Mouse (Mus musculus) limb, embryonic 14.5 days (tissue): ENCODE data around the gene Fars2. TPM values are rescaled to one million over a fixed set of nuclear protein-coding genes. Genes with fewer than 3 reads are reported as not detected.

Experiments used
- ATAC-seq: fragments of 200-750 bp; cut with Nextera tagmentation; 2 replicates; pipeline ENCODE4 v1.8.0; 2017; ENCODE audit warnings: low read depth, moderate number of reproducible peaks, moderate TSS enrichment; ENCODE audit not compliant: low FRiP score
- DNase-seq: peaks from one replicate; pipeline ENCODE4 v3.0.0-alpha.2; 2015; ENCODE audit warnings: low spot score
- H3K27ac ChIP-seq: fragments of 300-500 bp; sonication (generic); replicated peaks from 2 replicates; pipeline ENCODE4 v1.5.1; 2014; ENCODE audit warnings: low read depth, mild to moderate bottlenecking, low read length, moderate library complexity, mixed read lengths
- H3K27me3 ChIP-seq: fragments of 300-500 bp; sonication (generic); 2 replicates; pipeline ENCODE4 v1.6.1; 2014; ENCODE audit warnings: low read length, mixed read lengths; ENCODE audit not compliant: control insufficient read depth, insufficient read depth
- H3K36me3 ChIP-seq: fragments of 300-500 bp; sonication (generic); 2 replicates; pipeline ENCODE4 v1.6.1; 2014; ENCODE audit warnings: mild to moderate bottlenecking, low read length, moderate library complexity, mixed read lengths; ENCODE audit not compliant: control insufficient read depth, insufficient read depth
- H3K4me1 ChIP-seq: fragments of 300-500 bp; sonication (generic); 2 replicates; pipeline ENCODE4 v1.6.1; 2014; ENCODE audit warnings: antibody characterized with exemption, low read length, mixed read lengths; ENCODE audit not compliant: control insufficient read depth, insufficient read depth
- H3K4me2 ChIP-seq: fragments of 300-500 bp; sonication (generic); replicated peaks from 2 replicates; pipeline ENCODE4 v1.6.1; 2014; ENCODE audit warnings: low read depth, mild to moderate bottlenecking, low read length, moderate library complexity; ENCODE audit not compliant: severe bottlenecking
- H3K4me3 ChIP-seq: fragments of 300-500 bp; sonication (generic); replicated peaks from 2 replicates; pipeline ENCODE4 v1.5.1; 2014; ENCODE audit warnings: low read length
- H3K9ac ChIP-seq: fragments of 300-500 bp; sonication (generic); 2 replicates; pipeline ENCODE4 v1.6.1; 2014; ENCODE audit warnings: mild to moderate bottlenecking, low read depth, low read length, moderate library complexity; ENCODE audit not compliant: severe bottlenecking
- H3K9me3 ChIP-seq: fragments of 300-500 bp; sonication (generic); 2 replicates; pipeline ENCODE4 v1.6.1; 2016; ENCODE audit warnings: low read length; ENCODE audit not compliant: control insufficient read depth
- POLR2A ChIP-seq: fragments of 200-500 bp; IDR thresholded peaks from 2 replicates; pipeline ENCODE4 v1.8.0; 2012; ENCODE audit warnings: inconsistent platforms, mild to moderate bottlenecking, moderate library complexity, borderline replicate concordance; ENCODE audit not compliant: insufficient read depth, insufficient read length; ENCODE audit errors: extremely low read depth
- WGBS: fragments of 180-500 bp; shearing (Covaris S2); extraction: QIAGEN DNeasy Blood & Tissue Kit; methylation state at CpG from one replicate; pipeline ENCODE4 v1.1.7; 2014; 5-methylcytosine and 5-hydroxymethylcytosine counted together
- polyA plus RNA-seq, 2 experiments: library from polyadenylated mRNA; depleted of rRNA in 1 of 2; stranded (reverse) in 1 of 2; unstranded in 1 of 2; fragments of >200 nt; fragmentation: Nextera tagmentation in 1 of 2; extraction: Ambion mirVana in 1 of 2; gene quantifications; 2 replicates each; pipeline versions ENCODE4 v1.2.1 to v1.2.3; 2012 to 2014

Gene Fars2
- polyA plus RNA-seq, 2 experiments, result 27.6 to 35.2 TPM

DNA sequence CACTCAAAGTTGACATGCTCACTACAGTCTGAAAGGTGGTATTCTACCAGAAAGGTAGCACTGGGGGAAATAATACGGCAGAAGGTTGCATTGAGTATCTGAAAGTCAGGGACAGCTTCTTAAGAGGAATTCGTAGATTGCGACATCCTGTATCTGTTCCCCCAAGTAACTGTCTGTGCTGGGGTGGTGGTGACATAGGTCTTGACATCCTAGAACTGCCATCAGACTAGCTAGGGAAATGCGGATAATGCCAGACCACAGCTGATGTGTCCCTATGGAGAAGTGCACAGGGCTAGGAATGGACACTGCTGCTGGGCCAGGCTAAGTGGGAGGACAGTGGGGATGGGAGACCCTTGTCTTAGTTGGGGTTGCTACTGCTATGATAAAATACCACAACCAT lies 8.7 kb upstream of the Fars2 start:
- ATAC-seq (no peak), DNase-seq (no peak)
- Histone ChIP-seq H3K36me3 (no peaks in the 10 kb centered on the region), H3K4me2 (no peak overlapping the region), H3K9me3 (no peaks in the 10 kb centered on the region), H3K9ac (no peak overlapping the region), H3K27ac (no peak overlapping the region), H3K27me3 (no peaks in the 10 kb centered on the region), H3K4me3 (no peak overlapping the region), H3K4me1 (no peaks in the 10 kb centered on the region)
- 100% methylated on average over 4 of the region's 4 CpGs for WGBS
- no peak for TF ChIP-seq POLR2A

DNA sequence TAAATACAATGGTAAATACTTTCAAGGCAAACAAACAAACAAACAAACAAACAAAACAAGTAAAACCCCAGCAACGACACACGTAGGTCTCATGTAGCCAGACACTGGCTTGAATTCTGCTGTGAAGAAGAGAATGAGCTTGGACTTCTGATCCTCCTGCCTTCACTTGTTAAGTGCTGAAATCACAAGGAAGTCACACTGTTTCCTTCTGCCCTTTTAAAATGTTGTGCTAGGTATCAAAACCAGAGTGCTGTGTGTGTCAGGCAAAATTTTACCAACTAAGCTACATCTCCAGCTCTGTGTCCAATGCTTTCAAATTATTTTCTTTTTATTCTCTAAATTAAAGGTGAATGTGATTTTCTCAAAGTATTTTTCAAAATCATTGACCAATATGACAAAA lies 5.9 kb upstream of the Fars2 start:
- Histone ChIP-seq H3K27me3 (no peaks in the 10 kb centered on the region), H3K4me3 (no peak overlapping the region), H3K36me3 (no peaks in the 10 kb centered on the region), H3K9me3 (no peaks in the 10 kb centered on the region), H3K9ac (no peak overlapping the region), H3K4me1 (peaks cover under 1% of the 10 kb centered on the region; the same call in 1 of the 2 replicates), H3K4me2 (no peak overlapping the region), H3K27ac (no peak overlapping the region)
- 95% methylated on average over 2 of the region's 2 CpGs for WGBS
- ATAC-seq (no peak), DNase-seq (no peak)
- TF ChIP-seq POLR2A, result no peak

DNA sequence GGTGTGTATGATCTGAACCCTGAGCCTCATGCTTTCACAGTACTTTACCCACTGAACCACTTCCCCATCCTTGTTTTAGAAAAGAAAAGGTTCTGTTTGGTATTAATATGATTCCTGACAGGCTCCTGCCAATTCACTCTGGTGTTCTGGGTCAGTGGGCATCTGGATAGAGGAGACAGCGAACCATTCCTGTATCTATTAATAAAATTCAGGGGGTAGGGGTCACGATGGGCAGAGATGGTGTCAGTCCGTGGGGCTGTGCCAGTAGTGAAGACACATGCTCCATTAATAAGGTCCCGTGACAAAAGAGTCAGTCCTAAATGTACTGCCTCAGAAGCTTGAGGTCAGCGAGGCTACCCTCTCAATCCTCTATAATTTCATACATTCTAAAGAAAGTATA lies 4.0 kb upstream of the Fars2 start:
- no peak overlapping the region for H3K27ac ChIP-seq
- H3K27me3 ChIP-seq, result no peaks in the 10 kb centered on the region
- no peak for DNase-seq
- H3K4me3 ChIP-seq, result no peak overlapping the region
- H3K36me3 ChIP-seq, result no peaks in the 10 kb centered on the region
- no peak overlapping the region for H3K9ac ChIP-seq
- no peaks in the 10 kb centered on the region for H3K9me3 ChIP-seq
- TF ChIP-seq POLR2A, result no peak
- no peak overlapping the region for H3K4me2 ChIP-seq
- ATAC-seq, result no peak
- H3K4me1 ChIP-seq, result peaks cover 5% of the 10 kb centered on the region; the same call in 1 of the 2 replicates
- WGBS, result 81% methylated on average over 5 of the region's 5 CpGs

DNA sequence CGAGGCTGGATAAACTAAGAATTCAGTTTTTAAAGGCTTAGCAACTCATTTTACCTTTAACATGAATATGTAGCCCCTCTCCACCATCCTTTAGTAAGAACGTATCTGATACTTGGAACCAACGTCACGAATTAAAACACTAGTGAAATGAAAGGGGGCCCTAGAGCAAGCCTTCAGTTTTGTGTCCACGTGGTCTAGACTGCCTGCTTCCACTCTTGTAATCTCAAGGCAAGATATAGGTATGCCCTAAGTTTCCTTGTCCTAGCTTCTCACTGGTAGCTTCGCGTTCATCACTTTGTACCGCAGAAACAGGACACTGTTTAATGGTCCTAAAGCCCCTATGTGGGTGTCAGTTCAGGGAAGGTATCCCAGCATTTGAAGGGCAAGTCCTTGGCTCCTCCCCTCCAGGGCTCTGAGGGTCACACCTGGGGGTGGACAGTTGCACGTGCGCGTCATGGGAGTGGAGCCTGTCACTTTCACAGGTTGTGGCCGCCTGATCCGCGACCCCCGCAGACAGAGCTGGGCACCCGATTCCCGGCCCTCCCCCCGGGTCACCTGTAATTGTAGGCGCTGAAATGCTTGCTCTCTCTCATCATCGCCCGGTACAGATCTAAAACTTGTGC lies 581 bp upstream of the Fars2 start:
- Histone ChIP-seq H3K36me3 (no peaks in the 10 kb centered on the region), H3K9me3 (no peaks in the 10 kb centered on the region), H3K4me2 (peak overlapping the region; percentile 88), H3K27me3 (no peaks in the 10 kb centered on the region), H3K27ac (no peak overlapping the region), H3K4me1 (peaks cover 8% of the 10 kb centered on the region; the same call in 1 of the 2 replicates), H3K9ac (peak overlapping the region; percentile 66), H3K4me3 (peak overlapping the region; percentile 64)
- no peak for TF ChIP-seq POLR2A
- ATAC-seq (peak; percentile 2; the same call in 1 of the 2 replicates), DNase-seq (no peak)
- 8% methylated on average over 21 of the region's 21 CpGs for WGBS

DNA sequence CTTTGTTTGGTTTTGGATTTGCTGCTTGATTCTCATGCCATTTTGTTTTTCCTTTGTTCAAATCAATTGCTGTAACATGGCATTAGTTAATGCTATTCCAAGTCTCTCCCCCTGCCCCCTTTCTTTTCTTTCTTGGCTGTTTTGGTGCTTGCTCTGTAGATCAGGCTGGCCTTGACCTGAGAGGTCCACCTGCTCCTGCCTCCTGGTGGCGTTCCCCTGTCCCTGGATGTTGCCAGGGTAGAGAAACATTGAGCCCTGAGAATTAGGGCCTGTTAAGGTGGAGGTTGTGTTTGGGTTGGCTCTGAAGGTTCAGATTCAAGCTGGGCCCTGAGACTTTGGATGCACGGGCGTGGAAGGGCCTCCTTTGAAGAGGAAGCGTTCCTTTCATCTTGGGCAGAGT lies 2.5 kb downstream of the Fars2 start:
- Histone ChIP-seq H3K27me3 (no peaks in the 10 kb centered on the region), H3K4me1 (peaks cover 8% of the 10 kb centered on the region; the same call in 1 of the 2 replicates), H3K4me2 (no peak overlapping the region), H3K9me3 (no peaks in the 10 kb centered on the region), H3K9ac (no peak overlapping the region), H3K4me3 (no peak overlapping the region), H3K27ac (no peak overlapping the region), H3K36me3 (no peaks in the 10 kb centered on the region)
- ATAC-seq (no peak), DNase-seq (no peak)
- WGBS, result 81% methylated on average over 4 of the region's 4 CpGs
- no peak for TF ChIP-seq POLR2A
